Mouse (Mus musculus) neural tube, embryonic 14.5 days (tissue): Measurements from ENCODE around the gene Fbxo10. TPM values are rescaled to one million over a fixed set of nuclear protein-coding genes. Genes with fewer than 3 reads are reported as not detected.

Experiments used
- ATAC-seq: fragments of 200-750 bp; cut with Nextera tagmentation; 2 replicates; pipeline ENCODE4 v1.8.0; 2017; ENCODE audit warnings: low read depth, mild to moderate bottlenecking, moderate TSS enrichment, moderate library complexity
- H3K27ac ChIP-seq: fragments of 300-500 bp; sonication (generic); 2 replicates; pipeline ENCODE4 v1.5.1; 2014; ENCODE audit warnings: low read depth, mild to moderate bottlenecking, control low read depth, low read length, moderate library complexity, mixed read lengths
- H3K27me3 ChIP-seq: fragments of 300-500 bp; sonication (generic); 2 replicates; pipeline ENCODE4 v1.6.1; 2014; ENCODE audit warnings: low read length; ENCODE audit not compliant: control insufficient read depth, insufficient read depth
- H3K36me3 ChIP-seq: fragments of 300-500 bp; sonication (generic); 2 replicates; pipeline ENCODE4 v1.6.1; 2014; ENCODE audit warnings: low read length, mixed read lengths; ENCODE audit not compliant: control insufficient read depth, insufficient read depth
- H3K4me1 ChIP-seq: fragments of 300-500 bp; sonication (generic); 2 replicates; pipeline ENCODE4 v1.6.1; 2014; ENCODE audit warnings: low read length; ENCODE audit not compliant: control insufficient read depth, insufficient read depth
- H3K4me2 ChIP-seq: fragments of 300-500 bp; sonication (generic); 2 replicates; pipeline ENCODE4 v1.6.1; 2014; ENCODE audit warnings: mild to moderate bottlenecking, low read depth, low read length, control low read depth
- H3K4me3 ChIP-seq: fragments of 300-500 bp; sonication (generic); 2 replicates; pipeline ENCODE4 v1.5.1; 2014; ENCODE audit warnings: low read depth, low read length, control low read depth, mixed read lengths
- H3K9ac ChIP-seq: fragments of 300-500 bp; sonication (generic); replicated peaks from 2 replicates; pipeline ENCODE4 v1.6.1; 2014; ENCODE audit warnings: low read depth, mild to moderate bottlenecking, control low read depth, low read length, mixed read lengths
- H3K9me3 ChIP-seq: fragments of 300-500 bp; sonication (generic); 2 replicates; pipeline ENCODE4 v1.6.1; 2016; ENCODE audit warnings: low read length; ENCODE audit not compliant: control insufficient read depth
- WGBS: fragments of 180-500 bp; shearing (Covaris S2); extraction: QIAGEN DNeasy Blood & Tissue Kit; methylation state at CpG from one replicate; pipeline ENCODE4 v1.1.7; 2014; 5-methylcytosine and 5-hydroxymethylcytosine counted together
- polyA plus RNA-seq: library from polyadenylated mRNA; unstranded; fragments of >200 nt; fragmentation: Nextera tagmentation; extraction: Ambion mirVana; gene quantifications from 2 replicates; pipeline ENCODE4 v1.2.1, GENCODE M21; 2014

The Fbxo10 gene
- 12.9 and 14.5 TPM in 2 replicates for polyA plus RNA-seq

DNA sequence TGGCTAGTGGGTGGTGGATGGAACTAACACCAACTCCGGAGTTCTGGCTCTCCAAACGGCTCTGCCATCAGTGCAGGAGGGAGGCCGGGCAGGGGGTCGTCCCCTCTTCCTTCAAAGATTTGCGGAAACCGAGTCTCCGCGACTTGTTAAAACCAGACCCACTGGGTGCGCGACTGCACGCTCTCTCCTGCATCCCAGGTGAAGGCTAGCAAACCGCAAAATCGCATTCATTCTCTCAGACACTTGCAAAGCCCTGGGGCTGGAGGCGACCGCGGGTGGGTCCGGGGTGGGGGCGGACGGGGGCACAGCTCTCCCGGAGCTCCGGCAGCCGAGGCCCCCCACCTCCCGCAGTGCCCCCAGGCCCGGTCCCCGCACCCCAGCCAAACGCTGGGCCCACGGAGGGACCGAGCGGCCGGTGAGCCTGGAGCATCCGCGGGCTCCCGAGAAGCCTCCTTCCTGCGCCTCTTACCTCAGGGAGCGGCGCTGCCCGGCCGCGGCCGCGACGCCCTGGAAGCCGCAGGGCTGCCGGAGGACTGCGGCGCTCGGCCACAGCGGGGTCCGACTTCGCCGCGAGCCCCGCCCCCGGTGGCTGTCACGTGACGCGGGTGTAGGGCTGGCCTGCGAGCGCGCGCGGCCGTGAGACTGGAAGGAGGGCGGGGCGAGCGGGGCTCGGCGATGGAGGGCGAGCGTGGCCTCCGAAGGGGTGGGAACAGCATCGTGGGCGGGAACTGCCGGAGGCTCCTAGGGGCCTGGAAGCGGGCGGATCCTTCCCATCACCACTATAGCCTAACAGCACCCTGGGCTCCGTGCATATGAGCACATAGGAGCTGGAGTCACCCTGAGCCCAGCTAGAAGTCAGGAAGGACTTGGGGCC lies at the start of gene Fbxo10:
Fbxo10 (minus strand) TSS at position 584 of the 874 bp plus-strand sequence.
- Histone ChIP-seq H3K36me3 (no peaks in the 10 kb centered on the region), H3K9me3 (no peaks in the 10 kb centered on the region), H3K4me3 (peak within 1 kb of the TSS; percentile 97), H3K27ac (peak within 1 kb of the TSS; percentile 79), H3K4me2 (peak within 1 kb of the TSS; percentile 69), H3K4me1 (0 out of 2 replicates have a peak, but pooled peaks cover 4% of the 10 kb centered on the region), H3K27me3 (no peaks in the 10 kb centered on the region; the same call in 1 of the 2 replicates), H3K9ac (peak within 1 kb of the TSS; percentile 93)
- under 1% methylated on average over 75 of the region's 77 CpGs for WGBS
- peak; percentile 90 for ATAC-seq

DNA sequence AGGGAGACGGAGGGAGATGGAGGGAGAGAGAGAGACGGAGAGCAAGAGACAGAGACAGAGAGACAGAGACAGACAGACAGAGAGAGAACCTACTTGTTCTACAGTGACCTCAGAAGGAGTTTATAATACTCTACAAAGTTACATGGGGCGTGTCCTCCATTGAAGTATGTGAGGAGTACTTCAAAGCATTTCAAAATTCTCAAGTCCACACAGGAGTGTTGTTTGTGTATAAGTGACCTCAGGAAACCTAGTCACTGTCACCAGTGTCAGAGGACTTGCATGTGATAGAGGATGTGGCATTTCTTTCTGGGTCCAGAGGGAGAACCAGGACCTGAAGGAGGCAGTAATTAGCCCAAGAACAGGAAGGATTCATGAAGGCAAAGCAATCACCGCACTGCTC lies 46.6 kb upstream of the Fbxo10 start:
- H3K9me3 ChIP-seq, result no peaks in the 10 kb centered on the region
- H3K36me3 ChIP-seq, result no peaks in the 10 kb centered on the region
- H3K4me1 ChIP-seq, result no peaks in the 10 kb centered on the region
- 74% methylated on average over 4 of the region's 4 CpGs for WGBS
- no peaks in the 10 kb centered on the region for H3K27me3 ChIP-seq
- H3K4me3 ChIP-seq, result no peak overlapping the region
- no peak overlapping the region for H3K9ac ChIP-seq
- ATAC-seq, result no peak
- H3K27ac ChIP-seq, result no peak overlapping the region
- no peak overlapping the region for H3K4me2 ChIP-seq

DNA sequence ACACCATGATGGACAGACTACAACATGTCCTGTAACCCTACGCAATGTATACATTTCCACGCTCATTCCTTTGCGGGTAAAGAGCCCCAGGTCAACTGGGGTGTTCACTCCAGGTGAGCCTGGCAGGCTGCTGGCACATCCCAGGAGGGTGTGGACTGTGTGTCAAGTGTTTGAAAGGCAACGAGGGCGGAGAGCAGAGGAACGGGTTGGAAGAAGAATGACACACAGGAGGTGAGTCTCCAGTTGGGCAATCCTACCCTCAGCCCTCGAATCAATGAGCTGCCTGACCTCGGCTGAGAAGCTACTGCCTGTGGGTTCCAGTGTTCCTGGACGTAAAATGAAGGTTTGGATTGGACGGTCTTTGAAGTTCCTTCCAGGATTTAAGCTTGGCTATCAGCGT lies 36.9 kb upstream of the Fbxo10 start:
- Histone ChIP-seq H3K9ac (no peak overlapping the region), H3K36me3 (no peaks in the 10 kb centered on the region), H3K9me3 (no peaks in the 10 kb centered on the region), H3K4me1 (no peaks in the 10 kb centered on the region), H3K27ac (no peak overlapping the region), H3K27me3 (no peaks in the 10 kb centered on the region), H3K4me2 (no peak overlapping the region), H3K4me3 (no peak overlapping the region)
- ATAC-seq, result no peak
- 89% methylated on average over 11 of the region's 11 CpGs for WGBS

DNA sequence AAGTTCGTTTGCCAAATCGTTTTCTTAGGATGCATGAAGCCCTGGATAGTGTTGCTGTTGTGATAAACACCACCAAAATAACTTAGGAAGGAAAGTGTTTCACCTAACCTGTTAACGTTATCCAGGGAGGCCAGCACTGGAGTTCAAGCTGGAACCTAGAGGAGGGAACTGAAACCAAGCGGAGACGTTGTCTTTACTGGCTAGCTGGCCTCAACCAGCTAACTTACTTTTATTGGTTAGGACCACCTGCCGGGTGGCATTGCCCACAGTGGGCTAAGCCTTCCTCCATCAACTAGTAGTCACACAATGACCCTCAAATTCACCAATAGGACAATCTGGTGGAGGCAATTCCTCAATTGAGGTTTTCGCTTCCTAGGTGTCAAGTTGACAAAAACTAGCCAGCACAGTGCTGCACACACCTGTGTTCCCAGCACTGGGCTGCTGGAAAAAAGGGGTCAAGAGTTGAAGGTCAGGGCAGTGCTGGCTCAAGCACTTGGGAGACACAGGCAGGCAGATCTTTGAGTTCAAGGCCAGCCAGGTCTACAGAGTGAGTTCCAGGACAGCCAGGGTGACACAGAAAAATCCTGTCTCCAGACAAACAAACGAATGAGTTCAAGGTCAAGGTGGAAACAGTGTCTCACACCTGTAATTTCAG lies 24.2 kb upstream of the Fbxo10 start:
- 63% methylated on average over 8 of the region's 8 CpGs for WGBS
- no peak for ATAC-seq
- no peaks in the 10 kb centered on the region for H3K27me3 ChIP-seq

DNA sequence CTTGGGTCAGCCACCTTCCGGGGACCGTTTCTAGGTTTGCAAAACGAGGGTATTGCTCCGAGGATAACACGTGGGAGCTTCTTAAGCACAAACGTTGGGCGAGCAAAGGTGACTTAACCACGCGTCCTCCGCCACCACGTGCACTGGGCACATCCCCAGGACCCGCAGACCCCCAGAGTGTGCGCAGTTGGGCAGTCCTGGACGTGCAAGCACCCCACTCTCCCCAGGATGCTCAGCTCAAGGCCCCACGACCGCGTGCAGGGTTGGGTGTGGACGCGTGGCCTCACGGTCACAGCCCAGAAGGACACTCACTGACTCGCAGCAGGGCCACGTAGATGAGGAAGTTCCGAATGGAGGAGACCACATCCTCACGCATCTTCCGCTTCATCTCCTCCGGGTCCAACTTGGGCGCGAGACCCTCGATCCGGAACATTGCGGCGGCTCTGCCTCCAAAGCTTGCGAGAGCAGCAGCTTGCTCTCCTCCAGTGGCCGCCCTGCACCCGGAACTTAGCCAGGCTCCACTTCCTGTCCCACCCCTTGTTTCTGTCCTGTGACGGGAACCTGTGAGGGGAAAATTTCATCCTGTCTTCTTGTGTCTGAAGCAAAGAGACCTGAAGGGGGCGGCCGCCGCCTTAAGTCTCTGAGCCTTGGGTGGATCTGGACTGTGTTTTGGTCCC lies 23.3 kb upstream of the Fbxo10 start, which contains the start of gene Tomm5:
Tomm5 (minus strand) TSS at position 514 of the 677 bp plus-strand sequence.
- Histone ChIP-seq H3K4me3 (peak within 1 kb of the TSS; percentile 70), H3K9ac (peak within 1 kb of the TSS; percentile 72), H3K27ac (no peak within 1 kb of the TSS), H3K4me2 (peak within 1 kb of the TSS; percentile 81), H3K4me1 (peaks cover 8% of the 10 kb centered on the region), H3K27me3 (no peaks in the 10 kb centered on the region), H3K36me3 (peaks cover 10% of the 10 kb centered on the region; the same call in 1 of the 2 replicates), H3K9me3 (no peaks in the 10 kb centered on the region)
- ATAC-seq, result peak; percentile 99
- under 1% methylated on average over 39 of the region's 39 CpGs for WGBS

More for the DNA sequence above, 24.2 kb upstream of the Fbxo10 start:
- Histone ChIP-seq H3K9ac (no peak overlapping the region), H3K27ac (no peak overlapping the region), H3K4me1 (peaks cover 8% of the 10 kb centered on the region), H3K36me3 (peaks cover 10% of the 10 kb centered on the region; the same call in 1 of the 2 replicates), H3K4me2 (no peak overlapping the region), H3K9me3 (no peaks in the 10 kb centered on the region), H3K4me3 (no peak overlapping the region)

DNA sequence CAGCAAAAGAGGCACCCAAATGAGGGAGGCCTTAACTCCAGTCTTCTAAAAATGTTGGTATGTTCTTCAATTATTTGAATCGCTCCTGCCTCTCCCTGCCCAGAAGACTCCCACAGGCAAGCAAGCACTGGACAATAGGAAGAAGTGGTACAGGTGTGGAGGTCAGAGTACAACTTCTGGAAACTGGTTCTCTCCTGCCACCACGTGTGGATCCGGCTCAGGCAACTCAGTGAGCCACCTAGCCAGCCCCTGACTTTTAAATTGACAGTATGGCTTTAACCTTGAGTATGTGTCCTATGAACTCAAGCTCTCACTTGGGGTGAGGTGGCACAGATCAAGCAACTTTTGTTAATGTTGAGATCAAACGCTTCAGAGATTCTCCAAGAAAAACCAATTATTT lies 22.7 kb upstream of the Fbxo10 start:
- Histone ChIP-seq H3K4me2 (peak overlapping the region; percentile 81), H3K36me3 (peaks cover 11% of the 10 kb centered on the region; the same call in 1 of the 2 replicates), H3K4me1 (peaks cover 8% of the 10 kb centered on the region), H3K27ac (no peak overlapping the region), H3K27me3 (no peaks in the 10 kb centered on the region), H3K9ac (peak overlapping the region; percentile 72), H3K9me3 (no peaks in the 10 kb centered on the region), H3K4me3 (peak overlapping the region; percentile 70)
- ATAC-seq, result no peak
- WGBS, result 10% methylated on average over 4 of the region's 4 CpGs

DNA sequence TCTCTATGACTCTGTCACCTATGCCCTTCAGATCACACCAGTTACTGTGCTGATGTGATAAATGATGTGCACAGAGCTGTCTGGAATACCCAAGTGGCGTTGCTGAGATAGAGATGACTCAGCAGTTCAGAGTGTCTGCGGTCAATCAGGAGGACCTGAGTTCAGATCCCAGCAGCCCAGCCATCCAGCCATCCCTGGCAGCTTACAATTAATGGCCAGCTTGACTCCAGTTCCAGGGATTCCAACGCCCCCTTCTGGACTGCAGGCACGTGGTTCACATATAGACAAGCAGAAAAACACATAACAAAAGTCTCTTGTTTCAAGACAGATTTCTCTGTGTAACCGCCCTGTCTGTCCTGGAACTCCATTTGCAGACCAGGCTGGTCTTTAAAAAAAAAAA lies 22.0 kb upstream of the Fbxo10 start:
- no peak overlapping the region for H3K9ac ChIP-seq
- no peak for ATAC-seq
- no peaks in the 10 kb centered on the region for H3K9me3 ChIP-seq
- peak overlapping the region; percentile 81; the same call in 1 of the 2 replicates for H3K4me2 ChIP-seq
- H3K4me3 ChIP-seq, result no peak overlapping the region
- peaks cover 8% of the 10 kb centered on the region for H3K4me1 ChIP-seq
- 77% methylated on average over 5 of the region's 5 CpGs for WGBS
- H3K36me3 ChIP-seq, result peaks cover 14% of the 10 kb centered on the region; the same call in 1 of the 2 replicates
- no peaks in the 10 kb centered on the region for H3K27me3 ChIP-seq
- no peak overlapping the region for H3K27ac ChIP-seq

DNA sequence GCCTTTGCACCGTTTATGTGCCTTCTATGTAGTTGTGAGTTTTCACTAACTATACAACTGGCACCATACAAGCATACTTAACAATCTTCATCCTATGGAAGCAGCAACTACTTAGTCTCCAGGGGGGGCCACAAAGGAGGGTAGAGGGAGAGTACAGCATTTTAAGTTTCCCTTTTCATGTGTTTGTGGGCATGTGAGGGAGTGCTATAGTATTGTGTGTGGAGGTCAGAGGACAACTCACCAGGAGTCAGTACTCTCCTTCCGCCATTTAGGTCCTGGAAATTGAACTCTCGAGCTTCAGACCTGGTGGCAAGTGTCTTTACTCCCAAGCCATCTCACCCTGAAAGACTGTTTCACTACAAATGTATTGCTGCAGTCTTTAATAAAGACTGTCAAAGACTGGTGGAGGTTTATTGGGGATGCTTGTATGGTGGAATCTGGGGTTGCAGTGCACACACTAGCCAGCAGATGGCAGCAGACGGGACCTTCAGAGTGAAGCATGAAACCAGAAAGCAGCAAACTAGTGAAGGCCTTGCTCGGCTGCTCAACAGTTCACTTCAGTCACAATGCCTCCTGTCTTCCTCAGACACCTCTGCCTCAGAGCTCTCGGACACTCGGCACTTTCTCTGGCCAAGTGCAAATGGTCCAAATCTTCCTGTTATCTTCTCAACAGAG lies 12.9 kb upstream of the Fbxo10 start:
- WGBS, result 27% methylated on average over 7 of the region's 7 CpGs
- Histone ChIP-seq H3K4me1 (no peaks in the 10 kb centered on the region), H3K36me3 (peaks cover 7% of the 10 kb centered on the region; the same call in 1 of the 2 replicates), H3K4me3 (no peak overlapping the region), H3K27me3 (no peaks in the 10 kb centered on the region), H3K4me2 (no peak overlapping the region), H3K27ac (no peak overlapping the region), H3K9me3 (no peaks in the 10 kb centered on the region), H3K9ac (no peak overlapping the region)
- no peak for ATAC-seq
